Mouse (Mus musculus) B cell, adult 2 months (primary cell): Measurements from ENCODE around the gene Jak2.
A peak's percentile ranks its signal among the peaks of the same experiment; 100 is the strongest.

Source experiments
- DNase-seq, 2 experiments: peaks; one replicate each; pipeline ENCODE4 v3.0.0; 2022

The Jak2 gene

GRCm38 (mm10) chr19:29308832-29309231 is 57.2 kb downstream of the Jak2 start:
- DNase-seq: no peak

- DNase-seq: no peak
These were observed 60.2 kb downstream of the Jak2 start for GRCm38 (mm10) chr19:29311791-29312190.

- DNase-seq: no peak
These were observed 61.0 kb downstream of the Jak2 start for GRCm38 (mm10) chr19:29312661-29313060.

- peak; percentile 49 to 56 for DNase-seq
These were observed 71.9 kb downstream of the Jak2 start for GRCm38 (mm10) chr19:29323416-29324049.

GRCm38 (mm10) chr19:29325053-29325851 is 73.6 kb downstream of the Jak2 start, which contains the start of gene Insl6:
Insl6 (minus strand) TSS chr19:29325356.
- peak; percentile 87 for DNase-seq

- DNase-seq: no peak
These were observed 74.2 kb downstream of the Jak2 start for GRCm38 (mm10) chr19:29325852-29326180.

GRCm38 (mm10) chr19:29326396-29326795 is 74.8 kb downstream of the Jak2 start:
- DNase-seq: no peak

- DNase-seq: no peak
These were observed 75.4 kb downstream of the Jak2 start for GRCm38 (mm10) chr19:29326822-29327552.

GRCm38 (mm10) chr19:29334068-29334745 is 82.6 kb downstream of the Jak2 start, which contains the start of gene Rln1:
Rln1 (minus strand) TSS chr19:29334670.
- no peak for DNase-seq

- no peak for DNase-seq
These were observed 85.0 kb downstream of the Jak2 start for GRCm38 (mm10) chr19:29336624-29337023.

GRCm38 (mm10) chr19:29341029-29341428 is 89.4 kb downstream of the Jak2 start:
- no peak for DNase-seq

- DNase-seq: no peak
These were observed 90.7 kb downstream of the Jak2 start for GRCm38 (mm10) chr19:29342281-29342680.

- no peak for DNase-seq
These were observed 93.2 kb downstream of the Jak2 start for GRCm38 (mm10) chr19:29344868-29345267.

GRCm38 (mm10) chr19:29345636-29346035 is 94.0 kb downstream of the Jak2 start:
- no peak for DNase-seq

GRCm38 (mm10) chr19:29350991-29351390 is 99.4 kb downstream of the Jak2 start:
- DNase-seq: no peak

- DNase-seq: peak; percentile 94 to 95
These were observed 103.6 kb downstream of the Jak2 start for GRCm38 (mm10) chr19:29354895-29355877.

- DNase-seq: no peak
These were observed 104.7 kb downstream of the Jak2 start for GRCm38 (mm10) chr19:29356281-29356680.

GRCm38 (mm10) chr19:29360251-29360650 is 108.6 kb downstream of the Jak2 start:
- no peak for DNase-seq

GRCm38 (mm10) chr19:29361468-29362130 is 110.0 kb downstream of the Jak2 start:
- peak; percentile 86 to 87 for DNase-seq

GRCm38 (mm10) chr19:29362173-29362930 is 110.7 kb downstream of the Jak2 start:
- no peak for DNase-seq
